23 mouse cellular contexts compared by ENCODE assay signal in the genomic region with DNA sequence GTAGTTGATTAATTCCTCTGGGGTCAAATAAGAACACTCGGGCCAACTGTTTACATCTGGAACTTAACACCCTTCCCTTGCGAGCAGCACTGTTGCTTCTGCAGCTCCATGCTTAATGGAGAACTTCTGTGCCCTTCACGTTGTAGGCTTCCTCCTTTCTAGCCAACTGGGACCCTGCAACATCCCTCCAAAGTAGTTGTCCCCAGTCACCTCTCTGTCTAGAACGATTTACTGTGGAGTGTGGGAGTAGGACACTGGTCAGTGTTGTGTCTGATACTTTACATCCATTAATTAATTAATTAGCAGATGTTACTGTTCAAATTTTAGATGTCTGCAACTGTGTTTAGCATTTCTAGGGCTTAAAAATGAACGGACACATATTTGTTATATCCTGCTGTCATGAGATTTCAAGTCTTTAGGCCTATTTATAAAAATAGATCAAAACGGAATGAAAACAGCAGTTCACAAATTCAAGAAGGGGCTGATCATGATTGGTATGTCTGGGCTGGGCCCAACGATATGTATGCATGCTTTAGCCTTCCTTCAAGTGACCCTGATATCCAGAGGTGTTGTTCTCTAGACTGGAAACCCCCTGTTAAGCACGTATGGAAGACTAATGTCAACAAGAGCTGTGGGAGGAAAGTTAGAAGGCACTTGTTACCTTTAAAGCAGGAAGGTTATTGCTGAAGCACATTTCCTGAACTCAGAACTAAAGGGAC.
"Had no signal": no experiment of that assay in that cellular context is flagged by ENCODE, and none has a peak within 500 bp of the region (broad histone marks: within the 10 kb centered on the region; RNA-seq: fewer than 3 reads in every experiment).

No protein-coding gene starts in this region.

- H3K4me1 ChIP-seq: intestine, embryonic 15.5 days; liver, embryonic 12.5 days; liver, embryonic 15.5 days; megakaryocyte, embryonic 14.5 days; midbrain, embryonic 10.5 days; midbrain, embryonic 13.5 days; neural tube, embryonic 13.5 days had no signal

- H3K27me3 ChIP-seq: intestine, embryonic 15.5 days; limb, embryonic 13.5 days; liver, embryonic 12.5 days; liver, embryonic 15.5 days; lung, embryonic 15.5 days; megakaryocyte, embryonic 14.5 days; midbrain, embryonic 13.5 days; neural tube, embryonic 13.5 days had no signal

- H3K9ac ChIP-seq: intestine, embryonic 15.5 days; limb, embryonic 13.5 days; liver, embryonic 12.5 days; liver, embryonic 15.5 days; lung, embryonic 15.5 days; midbrain, embryonic 13.5 days; neural tube, embryonic 13.5 days had no signal

- H3K27ac ChIP-seq: intestine, embryonic 15.5 days; layer of hippocampus, adult 2 months; limb, embryonic 10.5 days; limb, embryonic 13.5 days; liver, embryonic 12.5 days; liver, embryonic 15.5 days; lung, embryonic 15.5 days; midbrain, embryonic 10.5 days; midbrain, embryonic 13.5 days; neural tube, embryonic 13.5 days had no signal

- H3K4me3 ChIP-seq: intestine, embryonic 15.5 days; layer of hippocampus, adult 2 months; limb, embryonic 10.5 days; limb, embryonic 13.5 days; liver, embryonic 12.5 days; liver, embryonic 15.5 days; lung, embryonic 15.5 days; megakaryocyte, embryonic 14.5 days; midbrain, embryonic 10.5 days; midbrain, embryonic 13.5 days; myocyte; neural tube, embryonic 13.5 days had no signal

- H3K4me2 ChIP-seq: intestine, embryonic 15.5 days; limb, embryonic 13.5 days; liver, embryonic 12.5 days; liver, embryonic 15.5 days; lung, embryonic 15.5 days; midbrain, embryonic 13.5 days; neural tube, embryonic 13.5 days had no signal

- DNase-seq: layer of hippocampus, adult 9-11 months; liver; lung, adult 18-20 months; lung, postnatal 10 days; lung, postnatal 36 days; retina, postnatal 1 day; right cerebral cortex, postnatal 25 days; spleen, adult 18-20 months; thymus, postnatal 36 days had no signal

- H3K36me3 ChIP-seq: intestine, embryonic 15.5 days; limb, embryonic 10.5 days; limb, embryonic 13.5 days; liver, embryonic 12.5 days; liver, embryonic 15.5 days; lung, embryonic 15.5 days; midbrain, embryonic 10.5 days; midbrain, embryonic 13.5 days; neural tube, embryonic 13.5 days had no signal

- ATAC-seq: hindbrain, embryonic 16.5 days; intestine, embryonic 15.5 days; liver, embryonic 12.5 days; midbrain, embryonic 13.5 days; midbrain, embryonic 16.5 days had no signal

- H3K9me3 ChIP-seq: intestine, embryonic 15.5 days; limb, embryonic 10.5 days; limb, embryonic 13.5 days; liver, embryonic 12.5 days; liver, embryonic 15.5 days; lung, embryonic 15.5 days; megakaryocyte, embryonic 14.5 days; midbrain, embryonic 10.5 days; midbrain, embryonic 13.5 days; neural tube, embryonic 13.5 days had no signal
